Mouse (Mus musculus) cerebellum, adult (tissue): Measurements from ENCODE around the gene Hspa8.
A peak's percentile ranks its signal among the peaks of the same experiment; 100 is the strongest.
"Not testable (repeated sequence)": the region's sequence is repeated elsewhere in the genome, so short reads cannot be mapped to it uniquely, and the experiment has no call there.

Experiments
- ATAC-seq: cut with Nextera tagmentation; 2 replicates; pipeline ENCODE4 v1.9.2; 2017; ENCODE audit warnings: mild to moderate bottlenecking, moderate library complexity, mixed read lengths; ENCODE audit not compliant: insufficient number of reproducible peaks, low FRiP score, low TSS enrichment

Gene Hspa8

DNA sequence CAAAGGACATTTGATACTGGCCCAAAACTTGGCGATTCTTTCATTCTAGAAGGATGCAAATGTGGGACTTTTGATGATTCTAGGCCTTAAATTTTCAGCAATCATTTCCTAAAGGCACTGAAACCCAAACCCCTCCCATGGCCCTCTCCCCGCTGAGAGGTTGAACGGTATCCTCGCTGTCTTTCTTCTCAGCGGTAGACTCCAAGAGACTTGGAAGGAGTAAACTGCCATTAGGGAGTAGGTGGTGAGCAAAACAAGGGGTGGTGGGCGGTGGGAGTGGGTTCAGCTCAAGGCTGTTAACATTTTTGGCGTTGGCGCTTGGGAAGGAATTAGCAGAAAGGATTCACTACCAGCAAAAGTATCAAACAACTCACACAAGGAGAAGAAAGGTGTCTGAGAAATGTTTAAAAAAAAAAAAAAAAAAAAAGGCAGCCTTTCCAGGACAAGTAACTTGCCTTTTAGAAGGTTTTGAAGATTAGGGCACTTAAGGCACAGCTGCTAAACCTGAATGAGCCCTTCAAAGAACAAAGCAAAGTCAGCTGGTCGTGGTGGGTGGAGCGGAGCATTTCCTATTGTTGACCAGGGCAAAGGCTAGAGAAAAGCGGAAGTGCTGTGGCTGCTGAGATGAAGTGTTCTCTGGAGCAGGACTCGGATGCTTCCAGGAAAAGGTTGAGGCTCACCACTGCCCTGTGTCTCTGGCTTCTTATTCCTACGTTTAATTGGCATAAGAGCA lies 17.0 kb upstream of the Hspa8 start:
- ATAC-seq: no peak

DNA sequence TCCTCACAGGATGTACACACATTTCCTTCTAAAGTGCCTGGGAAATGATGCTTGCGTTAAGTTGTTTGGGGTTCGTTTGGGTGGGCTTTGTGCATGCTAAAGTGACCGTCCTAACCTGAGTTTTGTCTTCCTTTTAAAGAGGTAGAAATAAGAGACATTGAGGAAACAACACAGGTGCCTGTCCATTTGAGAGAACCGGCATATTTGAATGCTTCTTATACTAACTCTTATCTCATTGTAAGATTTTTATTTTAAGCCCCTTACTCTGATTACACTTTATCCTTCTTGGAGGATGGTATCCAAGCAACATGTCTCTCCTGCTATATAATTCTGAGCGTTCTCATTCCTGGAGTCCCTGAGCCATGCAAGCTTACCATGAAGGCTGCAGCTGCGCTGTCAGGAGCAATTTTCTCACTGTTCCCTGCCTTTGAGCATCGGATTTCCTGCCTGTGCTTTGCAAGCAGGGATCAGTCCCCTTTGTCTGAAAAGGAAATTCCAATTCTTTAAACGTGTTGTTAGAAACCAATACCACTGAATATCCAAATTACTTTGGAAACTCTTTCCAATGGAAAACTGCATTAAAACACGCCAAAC lies 16.3 kb upstream of the Hspa8 start:
- no peak for ATAC-seq

- no peak for ATAC-seq
Observed at GRCm38 (mm10) chr9:40785452-40785851, 15.3 kb upstream of the Hspa8 start.

DNA sequence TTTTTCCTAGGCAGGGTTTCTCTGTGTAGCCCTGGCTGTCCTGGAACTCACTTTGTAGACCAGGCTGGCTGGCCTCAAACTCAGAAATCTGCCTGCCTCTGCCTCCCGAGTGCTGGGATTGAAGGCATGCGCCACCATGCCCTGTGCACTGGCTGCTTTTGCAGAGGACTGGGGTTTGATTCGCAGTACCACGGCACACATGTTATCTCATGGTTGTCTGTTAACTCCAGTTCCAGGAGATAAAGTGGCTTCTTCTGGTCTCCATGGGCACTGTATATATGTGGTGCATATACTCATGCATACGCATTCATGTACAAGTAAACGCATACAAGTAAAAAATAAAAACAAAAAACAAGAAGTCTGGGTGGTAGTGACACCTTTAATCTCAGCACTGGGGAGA lies 14.0 kb upstream of the Hspa8 start:
- not testable (repeated sequence) for ATAC-seq

- ATAC-seq: no peak
Observed at GRCm38 (mm10) chr9:40791864-40792633, 8.7 kb upstream of the Hspa8 start.

DNA sequence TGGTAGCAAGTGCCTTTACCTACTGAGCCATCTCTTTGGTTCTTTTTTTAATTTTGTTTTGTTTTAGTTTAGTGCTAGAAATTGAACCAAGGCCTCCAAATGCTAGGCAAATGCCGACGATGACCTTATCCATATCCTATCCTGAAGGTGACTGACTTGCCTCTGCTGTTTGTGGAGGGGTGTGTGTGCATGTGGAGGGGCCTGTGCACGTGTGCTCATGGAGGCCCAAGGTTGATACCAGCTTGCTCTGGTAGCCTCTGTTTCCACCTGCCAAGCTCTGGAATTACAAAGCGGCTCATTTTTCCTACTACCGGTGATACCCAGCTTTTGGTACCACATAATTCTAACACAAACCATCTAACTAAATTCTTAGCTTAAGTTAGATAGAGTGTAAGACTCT lies 7.2 kb upstream of the Hspa8 start:
- no peak for ATAC-seq

- ATAC-seq: no peak
Observed at GRCm38 (mm10) chr9:40794251-40794650, 6.5 kb upstream of the Hspa8 start.

DNA sequence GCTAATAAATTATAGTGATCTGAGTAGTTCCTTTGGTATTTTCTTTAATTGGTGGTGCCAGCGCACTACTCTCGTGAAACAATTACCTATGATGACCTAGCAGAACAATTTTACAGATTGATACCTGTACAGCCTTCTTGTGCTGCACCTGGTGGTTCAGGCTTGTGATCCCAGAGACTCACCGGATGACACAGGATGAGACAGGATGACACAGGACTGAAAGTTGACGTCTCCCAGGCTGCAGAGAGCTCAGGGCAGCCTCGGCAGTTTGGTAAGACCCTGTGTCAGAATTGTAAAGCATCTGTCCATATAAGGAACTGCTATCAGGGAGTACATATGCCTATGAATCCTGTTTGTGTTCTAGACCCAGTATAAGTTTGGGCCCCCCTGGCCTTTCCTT lies 5.9 kb upstream of the Hspa8 start:
- no peak for ATAC-seq

DNA sequence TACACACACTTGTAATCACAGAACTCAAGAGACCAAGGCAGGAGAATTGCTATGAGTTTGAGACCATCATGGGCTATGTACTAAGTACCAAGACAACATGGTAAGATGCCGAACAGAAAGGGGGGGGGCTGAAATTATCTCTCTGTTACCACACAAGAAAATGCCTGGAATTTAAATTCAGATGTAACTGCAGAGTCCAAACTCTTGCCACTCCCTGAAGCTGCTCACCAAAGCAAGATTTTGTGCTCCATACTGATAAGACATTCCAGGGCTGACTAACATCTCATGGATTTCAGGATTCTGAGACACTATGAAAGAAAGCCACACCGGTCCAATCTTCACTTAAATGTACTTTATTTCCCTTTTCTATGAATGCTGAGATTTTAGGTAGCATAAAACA lies 5.2 kb upstream of the Hspa8 start:
- ATAC-seq: no peak

- no peak for ATAC-seq
Observed at GRCm38 (mm10) chr9:40796054-40796453, 4.7 kb upstream of the Hspa8 start.

GRCm38 (mm10) chr9:40798247-40798960 lies 2.4 kb upstream of the Hspa8 start:
- ATAC-seq: no peak

GRCm38 (mm10) chr9:40799112-40799511 lies 1.7 kb upstream of the Hspa8 start:
- ATAC-seq: no peak

DNA sequence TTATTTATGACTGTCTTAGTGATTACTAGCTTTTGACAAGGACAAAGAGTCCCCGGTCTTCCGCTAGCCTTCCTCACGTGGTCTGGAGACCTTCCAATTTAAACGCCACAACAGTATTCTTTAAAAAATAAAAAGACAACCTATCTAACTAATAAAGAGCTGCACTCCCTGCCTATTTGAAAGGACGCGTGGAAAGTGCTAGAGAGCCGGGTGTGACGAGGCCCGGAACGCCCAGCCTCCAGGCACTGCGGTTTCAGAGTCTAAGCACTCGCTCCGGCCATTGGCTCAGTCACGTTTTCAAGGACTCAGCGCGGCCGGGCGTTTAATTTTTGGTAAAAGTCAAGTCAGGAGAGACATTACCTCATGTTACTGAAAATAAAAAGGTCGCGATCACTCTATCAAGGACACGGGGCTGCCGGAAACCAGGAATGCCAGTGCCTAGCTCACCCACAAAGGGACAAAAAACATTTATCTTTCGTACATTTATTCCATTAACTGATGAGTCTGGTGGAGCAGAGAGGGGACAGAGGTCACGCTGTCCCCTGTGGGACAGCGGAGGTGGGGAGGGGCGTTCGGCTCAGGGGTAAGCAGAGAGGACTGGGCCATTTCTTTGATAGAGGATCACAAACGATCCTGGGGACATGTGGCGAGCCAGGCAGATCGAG lies 815 bp upstream of the Hspa8 start:
- ATAC-seq: peak; percentile 33

GRCm38 (mm10) chr9:40801614-40802532 lies 1.1 kb downstream of the Hspa8 start:
- peak; percentile 24; the same call in 1 of the 2 replicates for ATAC-seq

- ATAC-seq: not testable (repeated sequence)
Observed at GRCm38 (mm10) chr9:40802533-40802875, 1.7 kb downstream of the Hspa8 start.

DNA sequence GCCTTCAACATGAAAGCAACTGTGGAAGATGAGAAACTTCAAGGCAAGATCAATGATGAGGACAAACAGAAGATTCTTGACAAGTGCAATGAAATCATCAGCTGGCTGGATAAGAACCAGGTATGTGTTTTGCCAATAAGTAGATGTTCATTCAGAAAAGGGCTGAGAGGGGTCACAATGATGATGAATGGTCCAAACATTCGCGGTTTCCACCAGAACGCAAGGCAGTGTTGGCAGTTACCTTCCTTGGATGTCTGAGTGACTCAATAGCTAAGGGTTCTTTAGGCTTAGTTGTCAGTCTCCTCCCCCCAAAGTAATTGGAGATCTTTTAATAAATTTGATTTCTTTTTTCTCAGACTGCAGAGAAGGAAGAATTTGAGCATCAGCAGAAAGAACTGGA lies 3.8 kb downstream of the Hspa8 start:
- ATAC-seq: not testable (repeated sequence)

DNA sequence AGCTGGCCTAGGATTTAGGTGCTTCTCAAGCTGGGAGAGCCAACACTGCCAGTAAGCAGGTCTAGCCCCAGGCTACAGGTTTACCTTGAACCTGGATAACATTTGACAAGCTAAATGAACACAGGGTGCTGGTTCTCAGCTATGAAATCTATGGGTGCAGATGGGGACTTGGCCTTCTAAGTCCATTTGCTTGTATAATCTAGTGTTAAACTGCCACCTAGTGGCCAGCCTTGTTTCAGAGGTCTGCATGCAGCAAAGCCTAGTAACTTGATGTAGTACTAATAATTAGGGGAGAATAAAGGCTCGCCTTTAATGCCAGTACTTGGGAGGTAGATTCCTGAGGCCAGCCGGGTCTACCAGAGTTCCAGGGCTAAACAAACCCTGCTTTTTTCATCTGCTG lies 4.5 kb downstream of the Hspa8 start:
- no peak for ATAC-seq

DNA sequence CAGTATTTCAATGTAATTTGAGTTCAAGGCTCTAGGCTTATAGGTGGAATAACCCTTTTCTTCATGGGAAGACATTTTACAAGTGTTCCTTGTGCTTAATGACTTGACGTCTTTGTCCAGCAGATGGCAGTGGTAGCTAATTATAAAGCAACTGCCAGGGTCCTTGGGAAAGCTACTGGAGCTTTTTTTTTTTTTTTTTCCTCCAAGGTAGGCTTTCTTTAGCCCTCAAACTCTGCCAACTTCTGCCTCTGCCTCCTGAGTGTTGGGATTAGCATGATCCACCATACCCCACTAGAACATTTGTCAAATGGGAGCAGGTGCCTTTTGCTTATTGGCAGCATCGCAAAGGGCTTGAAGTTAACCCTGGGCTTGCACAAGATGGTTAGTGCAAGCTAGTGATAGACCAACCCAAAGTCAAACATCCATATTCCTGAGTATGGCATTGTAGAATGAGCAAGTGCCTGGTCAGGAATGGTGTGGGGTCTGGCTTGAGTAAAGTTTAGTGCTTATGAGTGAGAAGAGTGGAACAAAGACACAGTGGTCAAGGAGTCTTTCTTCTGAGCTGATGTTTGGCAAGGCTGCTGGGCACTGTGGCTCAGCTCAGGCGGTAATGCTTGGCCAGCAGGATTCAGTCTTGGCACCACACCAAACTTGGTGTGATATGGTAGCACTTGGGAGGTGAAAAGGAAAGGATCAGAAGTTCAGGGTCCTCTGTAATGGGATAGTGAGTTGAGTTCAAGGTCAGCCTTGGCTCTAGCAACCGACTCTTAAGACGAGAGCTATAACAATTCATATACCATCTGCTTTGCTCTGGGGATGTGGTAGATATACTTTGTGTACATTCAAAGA lies 5.9 kb downstream of the Hspa8 start:
- ATAC-seq: 0 out of 2 replicates have a peak, but pooled peaks have one; percentile 45
